Mouse (Mus musculus) liver, postnatal 0 days (tissue): ENCODE results near the gene Gm3012. TPM values are rescaled to one million over a fixed set of nuclear protein-coding genes. Genes with fewer than 3 reads are reported as not detected.
"Not testable (repeated sequence)": the region's sequence is repeated elsewhere in the genome, so short reads cannot be mapped to it uniquely, and the experiment has no call there.

Source experiments
- ATAC-seq: fragments of 200-750 bp; cut with Nextera tagmentation; 2 replicates; pipeline ENCODE4 v1.8.0; 2017; ENCODE audit warnings: mild to moderate bottlenecking, moderate library complexity
- DNase-seq: peaks from one replicate; pipeline ENCODE4 v3.0.0-alpha.2; 2016
- H3K27ac ChIP-seq: fragments of 300-500 bp; sonication (generic); 2 replicates; pipeline ENCODE4 v1.5.1; 2014; ENCODE audit warnings: antibody characterized with exemption, moderate library complexity, mild to moderate bottlenecking, low read depth
- H3K27me3 ChIP-seq: fragments of 300-500 bp; sonication (generic); 2 replicates; pipeline ENCODE4 v1.6.1; 2014; ENCODE audit warnings: low read length, control low read depth, mixed read lengths; ENCODE audit not compliant: insufficient read depth
- H3K36me3 ChIP-seq: fragments of 300-500 bp; sonication (generic); replicated peaks from 2 replicates; pipeline ENCODE4 v1.6.1; 2014; ENCODE audit warnings: mild to moderate bottlenecking, control low read depth, low read length, moderate library complexity, mixed read lengths; ENCODE audit not compliant: insufficient read depth
- H3K4me1 ChIP-seq: fragments of 300-500 bp; sonication (generic); 2 replicates; pipeline ENCODE4 v1.6.1; 2014; ENCODE audit warnings: antibody characterized with exemption, mild to moderate bottlenecking, control low read depth; ENCODE audit not compliant: insufficient read depth
- H3K4me2 ChIP-seq: fragments of 300-500 bp; sonication (generic); 2 replicates; pipeline ENCODE4 v1.6.1; 2014; ENCODE audit warnings: low read depth, mild to moderate bottlenecking, low read length, moderate library complexity, mixed read lengths
- H3K4me3 ChIP-seq: fragments of 300-500 bp; sonication (generic); 2 replicates; pipeline ENCODE4 v1.5.1; 2014; ENCODE audit warnings: low read depth, low read length
- H3K9ac ChIP-seq: fragments of 300-500 bp; sonication (generic); replicated peaks from 2 replicates; pipeline ENCODE4 v1.6.1; 2014; ENCODE audit warnings: mild to moderate bottlenecking, moderate library complexity
- H3K9me3 ChIP-seq: fragments of 300-500 bp; sonication (generic); 2 replicates; pipeline ENCODE4 v1.6.1; 2016; ENCODE audit warnings: mild to moderate bottlenecking, control low read depth, low read length, mixed read lengths
- WGBS: fragments of 180-500 bp; shearing (Covaris S2); extraction: QIAGEN DNeasy Blood & Tissue Kit; methylation state at CpG from one replicate; pipeline ENCODE4 v1.1.7; 2014; ENCODE audit not compliant: insufficient replicate concordance; 5-methylcytosine and 5-hydroxymethylcytosine counted together
- polyA plus RNA-seq: library from polyadenylated mRNA; unstranded; fragments of >200 nt; fragmentation: Nextera tagmentation; extraction: Ambion mirVana; gene quantifications from 2 replicates; pipeline ENCODE4 v1.2.1, GENCODE M21; 2015

Gm3012 gene
- polyA plus RNA-seq = not detected in 2 replicates

- WGBS = no CpG with 5 or more reads among the region's 2 CpGs
- H3K4me3 ChIP-seq, H3K9me3 ChIP-seq, H3K27ac ChIP-seq, H3K9ac ChIP-seq, H3K27me3 ChIP-seq, H3K4me1 ChIP-seq, H3K4me2 ChIP-seq, DNase-seq, ATAC-seq, H3K36me3 ChIP-seq: not testable (repeated sequence)
Measured at GRCm38 (mm10) chr14:3634212-3634611, at the start of gene Gm3012. Gene Gm3012 (plus strand): TSS chr14:3634512.

GRCm38 (mm10) chr14:3651730-3652129 is 17.4 kb downstream of the Gm3012 start, which contains the start of gene Gm3020:
Gene Gm3020 (plus strand): TSS chr14:3652030.
- not testable (repeated sequence) for H3K4me1 ChIP-seq, H3K4me3 ChIP-seq, H3K36me3 ChIP-seq, H3K27ac ChIP-seq, DNase-seq, H3K4me2 ChIP-seq, ATAC-seq, H3K9ac ChIP-seq, H3K9me3 ChIP-seq, H3K27me3 ChIP-seq
- WGBS = no CpG with 5 or more reads among the region's 32 CpGs

GRCm38 (mm10) chr14:3688483-3688882 is 54.2 kb downstream of the Gm3012 start, which contains the start of gene Gm3043:
Gene Gm3043 (plus strand): TSS chr14:3688783.
- not testable (repeated sequence) for H3K27me3 ChIP-seq, DNase-seq, H3K4me2 ChIP-seq, H3K9me3 ChIP-seq, H3K4me3 ChIP-seq, ATAC-seq, H3K4me1 ChIP-seq, H3K27ac ChIP-seq, H3K9ac ChIP-seq, H3K36me3 ChIP-seq
- no CpG with 5 or more reads among the region's 3 CpGs for WGBS

Other genes with a start within 250 kb of the Gm3012 start
- gene Gm10413, start 239.4 kb upstream of the Gm3012 start, polyA plus RNA-seq = not detected in 2 replicates
- not detected in 2 replicates for gene Gm10409, start 221.9 kb upstream of the Gm3012 start, polyA plus RNA-seq
- not detected in 2 replicates for gene Gm3005, start 206.4 kb upstream of the Gm3012 start, polyA plus RNA-seq
- gene Gm10408, start 185.1 kb upstream of the Gm3012 start, polyA plus RNA-seq = not detected in 2 replicates
- not detected in 2 replicates for gene Gm3020, start 17.5 kb downstream of the Gm3012 start, polyA plus RNA-seq
- gene Gm3043, start 54.3 kb downstream of the Gm3012 start, polyA plus RNA-seq = not detected in 2 replicates
- gene Gm3002, start 175.6 kb downstream of the Gm3012 start, polyA plus RNA-seq = not detected in 2 replicates
- not detected in 2 replicates for gene Gm3033, start 211.7 kb downstream of the Gm3012 start, polyA plus RNA-seq
- not detected in 2 replicates for gene Gm2916, start 249.7 kb downstream of the Gm3012 start, polyA plus RNA-seq